Mouse (Mus musculus) heart, embryonic 16.5 days (tissue): Measurements from ENCODE around the gene Tldc2. TPM values are rescaled to one million over a fixed set of nuclear protein-coding genes. Genes with fewer than 3 reads are reported as not detected.
A peak's percentile ranks its signal among the peaks of the same experiment; 100 is the strongest.

Experiments
- ATAC-seq: fragments of 200-750 bp; cut with Nextera tagmentation; replicated peaks from 2 replicates; pipeline ENCODE4 v1.8.0; 2017; ENCODE audit warnings: moderate number of reproducible peaks; ENCODE audit not compliant: insufficient read depth, low FRiP score; ENCODE audit errors: extremely low read depth
- H3K27ac ChIP-seq: fragments of 300-500 bp; sonication (generic); 2 replicates; pipeline ENCODE4 v1.5.1; 2014; ENCODE audit warnings: mild to moderate bottlenecking, low read length, control low read depth, moderate library complexity
- H3K27me3 ChIP-seq: fragments of 300-500 bp; sonication (generic); 2 replicates; pipeline ENCODE4 v1.6.1; 2014; ENCODE audit warnings: low read length, mixed read lengths; ENCODE audit not compliant: control insufficient read depth, insufficient read depth
- H3K36me3 ChIP-seq: fragments of 300-500 bp; sonication (generic); 2 replicates; pipeline ENCODE4 v1.6.1; 2014; ENCODE audit not compliant: control insufficient read depth, insufficient read depth
- H3K4me1 ChIP-seq: fragments of 300-500 bp; sonication (generic); 2 replicates; pipeline ENCODE4 v1.6.1; 2014; ENCODE audit warnings: low read length, mixed read lengths; ENCODE audit not compliant: control insufficient read depth, insufficient read depth
- H3K4me2 ChIP-seq: fragments of 300-500 bp; sonication (generic); 2 replicates; pipeline ENCODE4 v1.6.1; 2014; ENCODE audit warnings: low read depth, mild to moderate bottlenecking, control low read depth, low read length
- H3K4me3 ChIP-seq: fragments of 300-500 bp; sonication (generic); 2 replicates; pipeline ENCODE4 v1.5.1; 2014; ENCODE audit warnings: mild to moderate bottlenecking, control low read depth, low read length
- H3K9ac ChIP-seq: fragments of 300-500 bp; sonication (generic); 2 replicates; pipeline ENCODE4 v1.6.1; 2014; ENCODE audit warnings: low read length, control low read depth
- H3K9me3 ChIP-seq: fragments of 300-500 bp; sonication (generic); replicated peaks from 2 replicates; pipeline ENCODE4 v1.6.1; 2016; ENCODE audit warnings: low read length; ENCODE audit not compliant: control insufficient read depth
- WGBS: fragments of 180-500 bp; shearing (Covaris S2); extraction: QIAGEN DNeasy Blood & Tissue Kit; methylation state at CpG from one replicate; pipeline ENCODE4 v1.1.7; 2014; 5-methylcytosine and 5-hydroxymethylcytosine counted together
- polyA plus RNA-seq: library from polyadenylated mRNA; unstranded; fragments of >200 nt; fragmentation: Nextera tagmentation; extraction: Ambion mirVana; gene quantifications from 2 replicates; pipeline ENCODE4 v1.2.1, GENCODE M21; 2015

Gene Tldc2
- polyA plus RNA-seq, 1 experiment from 2014 or later = not detected

DNA sequence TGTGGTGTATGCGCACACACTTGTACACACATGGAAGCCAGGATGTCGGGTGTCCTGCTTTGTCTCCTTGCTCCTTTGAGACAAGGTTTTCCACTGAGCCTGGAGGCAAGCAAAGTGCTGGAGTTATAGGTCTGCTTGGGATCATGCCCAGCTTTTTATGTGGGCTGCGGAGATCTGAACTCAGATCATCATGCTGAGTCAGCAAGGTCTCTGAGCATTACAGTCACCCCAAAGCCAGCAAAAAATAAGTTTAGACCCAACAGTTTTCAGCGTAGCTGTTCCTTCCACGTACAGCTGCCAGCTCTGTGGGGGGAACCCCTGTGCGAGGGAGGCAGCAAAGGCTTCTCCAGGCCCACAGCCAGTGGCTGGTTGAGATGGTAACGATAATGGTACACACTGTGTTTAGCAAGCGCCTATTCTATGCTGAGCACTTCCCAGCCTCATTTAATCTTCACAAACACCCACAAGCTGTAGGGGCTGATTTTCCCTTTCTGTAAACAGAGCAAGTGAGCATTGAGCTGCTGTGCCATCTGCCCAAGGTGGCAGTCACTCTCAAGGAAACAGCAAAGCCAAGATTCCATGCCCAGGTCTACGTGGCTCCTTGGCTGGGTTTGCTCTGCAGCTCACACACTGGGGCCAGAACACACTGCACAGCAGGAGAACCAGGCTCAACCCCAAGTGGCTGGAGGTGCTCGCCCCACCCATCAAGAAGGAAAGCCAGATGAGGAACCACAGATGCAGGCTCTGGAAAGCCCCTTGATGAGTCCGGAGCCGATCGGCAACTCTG, 38.3 kb upstream of the Tldc2 start:
- ATAC-seq = no peak
- no peak overlapping the region for H3K4me3 ChIP-seq
- peaks cover 10% of the 10 kb centered on the region; the same call in 1 of the 2 replicates for H3K9me3 ChIP-seq
- no peak overlapping the region for H3K9ac ChIP-seq
- H3K4me1 ChIP-seq = peaks cover 16% of the 10 kb centered on the region
- no peak overlapping the region for H3K4me2 ChIP-seq
- 85% methylated on average over 13 of the region's 13 CpGs for WGBS
- H3K27ac ChIP-seq = no peak overlapping the region
- H3K36me3 ChIP-seq = peaks cover 44% of the 10 kb centered on the region
- no peaks in the 10 kb centered on the region for H3K27me3 ChIP-seq

GRCm38 (mm10) chr2:157049831-157050243, 37.0 kb upstream of the Tldc2 start:
- Histone ChIP-seq H3K4me1 (peaks cover 24% of the 10 kb centered on the region), H3K27me3 (no peaks in the 10 kb centered on the region), H3K4me2 (no peak overlapping the region), H3K27ac (no peak overlapping the region), H3K9ac (no peak overlapping the region), H3K9me3 (peaks cover 4% of the 10 kb centered on the region; the same call in 1 of the 2 replicates), H3K4me3 (no peak overlapping the region), H3K36me3 (peaks cover 35% of the 10 kb centered on the region)
- WGBS = 42% methylated on average over 8 of the region's 8 CpGs
- ATAC-seq = no peak

GRCm38 (mm10) chr2:157052448-157052847, 34.4 kb upstream of the Tldc2 start:
- H3K9ac ChIP-seq = no peak overlapping the region
- no peak for ATAC-seq
- 48% methylated on average over 8 of the region's 8 CpGs for WGBS

GRCm38 (mm10) chr2:157053124-157053523, 33.7 kb upstream of the Tldc2 start:
- H3K27me3 ChIP-seq = no peaks in the 10 kb centered on the region
- H3K27ac ChIP-seq = no peak overlapping the region
- no peak overlapping the region for H3K4me3 ChIP-seq
- WGBS = 98% methylated on average over 5 of the region's 5 CpGs
- no peak overlapping the region for H3K4me2 ChIP-seq
- no peaks in the 10 kb centered on the region for H3K9me3 ChIP-seq
- no peak for ATAC-seq
- peaks cover 17% of the 10 kb centered on the region for H3K36me3 ChIP-seq
- peaks cover 41% of the 10 kb centered on the region for H3K4me1 ChIP-seq
- no peak overlapping the region for H3K9ac ChIP-seq

More at GRCm38 (mm10) chr2:157052448-157052847, 34.4 kb upstream of the Tldc2 start:
- Histone ChIP-seq H3K36me3 (peaks cover 17% of the 10 kb centered on the region), H3K4me2 (no peak overlapping the region), H3K27me3 (no peaks in the 10 kb centered on the region), H3K9me3 (no peaks in the 10 kb centered on the region), H3K4me1 (peaks cover 39% of the 10 kb centered on the region), H3K4me3 (no peak overlapping the region), H3K27ac (peak overlapping the region; percentile 40)

- Histone ChIP-seq H3K27me3 (no peaks in the 10 kb centered on the region), H3K27ac (peak overlapping the region; percentile 88), H3K9ac (no peak overlapping the region), H3K4me2 (no peak overlapping the region), H3K4me3 (no peak overlapping the region), H3K4me1 (peaks cover 45% of the 10 kb centered on the region), H3K9me3 (no peaks in the 10 kb centered on the region), H3K36me3 (peaks cover 16% of the 10 kb centered on the region)
- WGBS = 80% methylated on average over 4 of the region's 4 CpGs
- ATAC-seq = no peak
Measured at GRCm38 (mm10) chr2:157053787-157054186, 33.1 kb upstream of the Tldc2 start.

DNA sequence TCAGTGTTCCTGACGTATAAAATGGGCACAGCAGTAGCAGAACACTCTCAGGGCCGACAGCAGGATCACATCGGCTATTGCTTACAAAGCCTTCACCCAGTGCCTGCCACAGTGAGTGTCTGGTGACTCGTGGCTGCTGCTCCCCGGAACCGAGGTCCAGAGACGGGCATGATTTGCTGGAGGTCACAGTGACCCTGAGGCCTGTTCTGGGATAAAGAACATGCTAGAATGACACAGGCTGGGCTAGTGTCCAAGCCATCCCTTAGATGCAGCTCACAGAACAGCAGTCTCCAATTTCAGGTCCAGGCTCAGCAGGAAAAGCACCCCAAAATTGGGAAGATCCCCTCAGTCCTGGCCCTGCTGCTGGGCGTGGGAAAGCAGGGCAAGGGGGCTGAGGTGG, 32.6 kb upstream of the Tldc2 start:
- WGBS = 53% methylated on average over 8 of the region's 8 CpGs
- Histone ChIP-seq H3K9ac (peak overlapping the region; percentile 59), H3K36me3 (peaks cover 15% of the 10 kb centered on the region)

GRCm38 (mm10) chr2:157054816-157055215, 32.0 kb upstream of the Tldc2 start:
- H3K4me2 ChIP-seq = no peak overlapping the region
- H3K9ac ChIP-seq = peak overlapping the region; percentile 59
- H3K27me3 ChIP-seq = no peaks in the 10 kb centered on the region
- H3K4me1 ChIP-seq = peaks cover 45% of the 10 kb centered on the region
- no peaks in the 10 kb centered on the region for H3K9me3 ChIP-seq
- WGBS = 36% methylated on average over 5 of the region's 5 CpGs
- H3K4me3 ChIP-seq = no peak overlapping the region
- peak; percentile 63 for ATAC-seq
- H3K27ac ChIP-seq = peak overlapping the region; percentile 88
- peaks cover 16% of the 10 kb centered on the region for H3K36me3 ChIP-seq

More for the DNA sequence above, 32.6 kb upstream of the Tldc2 start:
- H3K27ac ChIP-seq = peak overlapping the region; percentile 88
- ATAC-seq = 0 out of 2 replicates have a peak, but pooled peaks have one; percentile 4
- H3K4me3 ChIP-seq = no peak overlapping the region
- H3K4me1 ChIP-seq = peaks cover 47% of the 10 kb centered on the region
- no peak overlapping the region for H3K4me2 ChIP-seq
- H3K9me3 ChIP-seq = no peaks in the 10 kb centered on the region
- H3K27me3 ChIP-seq = no peaks in the 10 kb centered on the region

GRCm38 (mm10) chr2:157055721-157056120, 31.1 kb upstream of the Tldc2 start:
- Histone ChIP-seq H3K27me3 (no peaks in the 10 kb centered on the region), H3K27ac (peak overlapping the region; percentile 88), H3K9me3 (no peaks in the 10 kb centered on the region), H3K4me1 (peaks cover 45% of the 10 kb centered on the region), H3K9ac (no peak overlapping the region), H3K4me3 (no peak overlapping the region), H3K36me3 (peaks cover 16% of the 10 kb centered on the region), H3K4me2 (no peak overlapping the region)
- 90% methylated on average over 6 of the region's 6 CpGs for WGBS
- no peak for ATAC-seq

DNA sequence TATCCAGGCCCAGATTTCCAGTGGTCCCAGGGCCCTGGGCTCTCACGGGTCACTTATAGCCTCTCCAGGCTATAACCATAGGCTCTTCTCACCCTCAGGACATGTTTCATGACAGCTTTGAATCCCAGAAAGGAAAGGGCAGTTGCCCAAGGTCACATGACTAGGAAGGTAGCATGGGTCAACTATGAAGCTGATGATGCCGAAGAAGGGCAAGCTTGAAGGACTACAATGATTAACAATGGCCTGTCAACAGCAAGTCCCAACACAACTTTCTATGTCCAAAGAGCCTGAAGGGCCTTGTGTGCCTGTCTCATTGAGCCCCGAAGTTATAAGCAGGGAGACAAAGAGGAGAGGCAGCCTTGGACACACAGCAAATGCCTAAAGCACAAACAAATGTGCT, 29.7 kb upstream of the Tldc2 start:
- H3K9me3 ChIP-seq = no peaks in the 10 kb centered on the region
- peaks cover 16% of the 10 kb centered on the region for H3K36me3 ChIP-seq
- no peaks in the 10 kb centered on the region for H3K27me3 ChIP-seq
- H3K4me2 ChIP-seq = no peak overlapping the region
- ATAC-seq = no peak
- peaks cover 41% of the 10 kb centered on the region for H3K4me1 ChIP-seq
- 71% methylated on average over 3 of the region's 3 CpGs for WGBS
- no peak overlapping the region for H3K4me3 ChIP-seq
- H3K27ac ChIP-seq = no peak overlapping the region
- H3K9ac ChIP-seq = no peak overlapping the region
